Mouse (Mus musculus) heart, postnatal 0 days (tissue): ENCODE measurements around the gene Atpif1.

Source experiments
- CTCF ChIP-seq: IDR thresholded peaks from 2 replicates; pipeline ENCODE4 v1.5.1; 2016; ENCODE audit warnings: antibody characterized with exemption, control low read depth, low read depth
- EP300 ChIP-seq: IDR thresholded peaks from 2 replicates; pipeline ENCODE4 v1.6.1; 2016; ENCODE audit warnings: antibody characterized with exemption, low read depth

- no peak for TF ChIP-seq CTCF
- TF ChIP-seq EP300 = no peak
Measured at GRCm38 (mm10) chr4:132491748-132492147, 41.7 kb downstream of the Atpif1 start.
